Mouse (Mus musculus): ENCODE data around the gene Tnp2. TPM values are rescaled to one million over a fixed set of nuclear protein-coding genes. Genes with fewer than 3 reads are reported as not detected.
"Not testable (repeated sequence)": the region's sequence is repeated elsewhere in the genome, so short reads cannot be mapped to it uniquely, and the experiment has no call there.

Gene Tnp2
- not detected for total RNA-seq (2021)
- long read RNA-seq, experiment 1, result 0 reads
- long read RNA-seq, experiment 2, result 0 reads

- DNase-seq (ENCODE audit: low spot score in 2 of 2), result no peak
These were observed at the start of gene Tnp2 for GRCm38 (mm10) chr16:10788271-10788670. Tnp2 (minus strand) TSS chr16:10788660.

GRCm38 (mm10) chr16:10837903-10838302 lies 49.4 kb upstream of the Tnp2 start:
- no peak for DNase-seq (ENCODE audit: low spot score in 2 of 2)

- no peak for DNase-seq (ENCODE audit: low spot score in 2 of 2)
These were observed 48.8 kb upstream of the Tnp2 start for GRCm38 (mm10) chr16:10837250-10837649.

GRCm38 (mm10) chr16:10836388-10836787 lies 47.9 kb upstream of the Tnp2 start:
- DNase-seq (ENCODE audit: low spot score in 2 of 2), result no peak

- peak; percentile 78 to 82 for DNase-seq (ENCODE audit: low spot score in 2 of 2)
These were observed 46.6 kb upstream of the Tnp2 start, which contains the start of gene Rmi2 for GRCm38 (mm10) chr16:10834911-10835587. Rmi2 (plus strand) TSS chr16:10835059.

- no peak for DNase-seq (ENCODE audit: low spot score in 2 of 2)
These were observed 46.1 kb upstream of the Tnp2 start for GRCm38 (mm10) chr16:10834542-10834910.

GRCm38 (mm10) chr16:10828461-10828805 lies 40.0 kb upstream of the Tnp2 start:
- no peak for DNase-seq (ENCODE audit: low spot score in 2 of 2)

GRCm38 (mm10) chr16:10827766-10828460 lies 39.5 kb upstream of the Tnp2 start:
- DNase-seq (ENCODE audit: low spot score in 2 of 2), result no peak

- no peak for DNase-seq (ENCODE audit: low spot score in 2 of 2)
These were observed 38.8 kb upstream of the Tnp2 start for GRCm38 (mm10) chr16:10827269-10827668.

GRCm38 (mm10) chr16:10825840-10826239 lies 37.4 kb upstream of the Tnp2 start:
- DNase-seq (ENCODE audit: low spot score in 2 of 2), result no peak

- no peak for DNase-seq (ENCODE audit: low spot score in 2 of 2)
These were observed 36.1 kb upstream of the Tnp2 start for GRCm38 (mm10) chr16:10824536-10824935.

GRCm38 (mm10) chr16:10821387-10821786 lies 32.9 kb upstream of the Tnp2 start:
- no peak for DNase-seq (ENCODE audit: low spot score in 2 of 2)

GRCm38 (mm10) chr16:10819966-10820365 lies 31.5 kb upstream of the Tnp2 start:
- no peak for DNase-seq (ENCODE audit: low spot score in 2 of 2)

GRCm38 (mm10) chr16:10818579-10819135 lies 30.2 kb upstream of the Tnp2 start:
- no peak for DNase-seq (ENCODE audit: low spot score in 2 of 2)

GRCm38 (mm10) chr16:10814864-10815263 lies 26.4 kb upstream of the Tnp2 start:
- DNase-seq (ENCODE audit: low spot score in 2 of 2), result peak in 1 of 2 experiments; percentile 12

- DNase-seq (ENCODE audit: low spot score in 2 of 2), result no peak
These were observed 25.3 kb upstream of the Tnp2 start for GRCm38 (mm10) chr16:10813726-10814125.

- DNase-seq (ENCODE audit: low spot score in 2 of 2), result no peak
These were observed 24.5 kb upstream of the Tnp2 start, which contains the start of gene Gm11172 for GRCm38 (mm10) chr16:10812865-10813371. Gm11172 (plus strand) TSS chr16:10812915.

GRCm38 (mm10) chr16:10810376-10810775 lies 21.9 kb upstream of the Tnp2 start:
- DNase-seq (ENCODE audit: low spot score in 2 of 2), result no peak

- no peak for DNase-seq (ENCODE audit: low spot score in 2 of 2)
These were observed 17.5 kb upstream of the Tnp2 start, which contains the start of gene Prm1 for GRCm38 (mm10) chr16:10805789-10806527. Prm1 (minus strand) TSS chr16:10805839.

- DNase-seq (ENCODE audit: low spot score in 2 of 2), result not testable (repeated sequence)
These were observed 14.0 kb upstream of the Tnp2 start for GRCm38 (mm10) chr16:10802420-10802819.

GRCm38 (mm10) chr16:10796034-10796433 lies 7.6 kb upstream of the Tnp2 start, which contains the start of gene Prm2:
Prm2 (minus strand) TSS chr16:10796134.
- DNase-seq (ENCODE audit: low spot score in 2 of 2), result no peak

Measured in adrenal gland, adult 18-20 months (tissue).